Mouse (Mus musculus): Measurements from ENCODE around the gene Zfp324. TPM values are rescaled to one million over a fixed set of nuclear protein-coding genes. Genes with fewer than 3 reads are reported as not detected.
A peak's percentile ranks its signal among the peaks of the same experiment; 100 is the strongest.

Zfp324 gene
- total and polyA plus RNA-seq, 3 experiments, result 2.3 to 3.6 (median 2.6) TPM

DNA sequence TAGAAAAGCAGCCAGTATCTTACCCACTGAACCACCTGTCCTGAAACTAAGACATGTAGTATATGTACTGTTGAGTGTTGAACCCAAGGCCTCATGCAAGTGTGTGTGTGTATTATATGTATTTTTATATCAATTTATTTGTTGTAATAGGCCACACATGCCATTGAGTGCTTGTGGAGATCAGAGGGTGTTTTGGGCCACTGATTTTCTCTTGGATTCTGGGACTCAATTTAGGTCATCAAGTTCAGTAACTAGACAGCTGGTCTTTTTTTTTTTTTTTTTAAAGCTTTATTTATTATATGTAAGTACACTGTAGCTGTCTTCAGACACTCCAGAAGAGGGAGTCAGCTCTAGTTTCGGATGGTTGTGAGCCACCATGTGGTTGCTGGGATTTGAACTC is 49.6 kb downstream of the Zfp324 start:
- Histone ChIP-seq H3K4me3 (no peak overlapping the region), H3K4me1 (ENCODE audit: control insufficient read depth, insufficient read depth, low read length) (peaks cover under 1% of the 10 kb centered on the region; the same call in 1 of the 2 replicates), H3K27me3 (ENCODE audit: control insufficient read depth, insufficient read depth, low read length) (no peaks in the 10 kb centered on the region), H3K27ac (no peak overlapping the region), H3K79me2 (replicated peaks; ENCODE audit: control insufficient read depth, insufficient read depth, low read length) (no peaks in the 10 kb centered on the region), H3K9ac (ENCODE audit: low read depth, low read length) (no peak overlapping the region), H3K36me3 (ENCODE audit: control insufficient read depth, insufficient read depth, low read length) (no peaks in the 10 kb centered on the region)
- 81% methylated on average over 1 of the region's 1 CpGs for WGBS
- DNase-seq, result no peak
- intact Hi-C loops (cut with DNase I), result no loop called here
- TF ChIP-seq EP300 (IDR thresholded peaks at IDR 0.05; ENCODE audit: insufficient read depth, low read depth, low read length) (no peak), POLR2A (IDR thresholded peaks at IDR 0.05; ENCODE audit: insufficient read depth, low read depth, low read length) (no peak), CTCF (IDR thresholded peaks at IDR 0.05) (no peak)

DNA sequence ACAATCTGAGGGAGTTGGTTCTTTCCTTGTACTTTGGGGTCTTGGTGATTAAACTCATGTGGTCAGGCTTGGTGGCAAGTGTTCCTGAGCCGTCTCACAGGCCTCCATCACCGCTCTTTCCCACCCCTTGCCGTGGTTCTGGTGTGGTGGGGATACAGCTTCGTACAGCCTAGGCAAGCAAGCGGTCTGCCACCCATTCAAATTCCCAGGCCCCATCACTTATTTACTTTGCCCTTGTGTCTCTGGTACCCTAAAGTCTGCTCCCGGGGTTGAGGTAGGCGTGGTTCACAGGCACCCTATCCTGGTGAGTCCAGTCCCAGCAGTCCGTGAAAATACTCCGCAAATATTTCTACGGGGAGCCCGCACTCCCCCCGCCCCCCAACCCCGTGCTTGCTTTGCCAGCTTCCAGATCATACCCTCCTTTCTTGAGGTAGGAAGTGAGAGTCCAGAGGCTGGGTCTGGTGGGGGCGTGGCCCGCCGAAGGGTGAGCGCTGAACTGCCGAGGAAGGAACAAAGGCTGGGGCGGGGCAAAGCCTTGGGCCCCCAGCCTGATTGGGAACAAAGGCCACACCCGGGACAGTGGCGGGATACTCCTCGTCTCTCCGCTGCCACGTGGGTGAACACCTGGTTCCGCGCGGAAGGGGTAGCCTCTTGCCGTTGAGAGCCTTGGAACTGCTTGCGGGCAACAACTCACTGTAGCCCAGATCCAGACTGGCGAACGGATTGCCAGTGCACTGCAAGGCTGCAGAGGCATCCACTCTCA is 57.3 kb downstream of the Zfp324 start:
- Histone ChIP-seq H3K9ac (ENCODE audit: low read depth, low read length) (peak overlapping the region; percentile 62), H3K4me3 (peak overlapping the region; percentile 100), H3K36me3 (ENCODE audit: control insufficient read depth, insufficient read depth, low read length) (peaks cover 9% of the 10 kb centered on the region), H3K79me2 (replicated peaks; ENCODE audit: control insufficient read depth, insufficient read depth, low read length) (peaks cover 1% of the 10 kb centered on the region), H3K4me1 (ENCODE audit: control insufficient read depth, insufficient read depth, low read length) (peaks cover 6% of the 10 kb centered on the region), H3K27ac (peak overlapping the region; percentile 98; the same call in 1 of the 2 replicates), H3K27me3 (ENCODE audit: control insufficient read depth, insufficient read depth, low read length) (no peaks in the 10 kb centered on the region)
- intact Hi-C loops (cut with DNase I), result loop anchor here (1.0 kb wide), 1 partner anchor 13 kb away; the partner anchor contains the start of gene Zbtb45
- peak; percentile 64 to 84 for DNase-seq
- 8% methylated on average over 31 of the region's 31 CpGs for WGBS
- TF ChIP-seq EP300 (IDR thresholded peaks at IDR 0.05; ENCODE audit: insufficient read depth, low read depth, low read length) (no peak), CTCF (IDR thresholded peaks at IDR 0.05) (no peak), POLR2A (IDR thresholded peaks at IDR 0.05; ENCODE audit: insufficient read depth, low read depth, low read length) (no peak)

Other genes starting within 250 kb of the Zfp324 start
- gene Vmn2r56, start 230.8 kb upstream of the Zfp324 start, total RNA-seq (2021), result not detected
- not detected in 2 replicates for gene Vmn2r56, start 230.8 kb upstream of the Zfp324 start, polyA plus RNA-seq (2012; rRNA removed)
- gene Zscan18, start 162.2 kb upstream of the Zfp324 start, total RNA-seq (2021), result 1 to 10 TPM in 1 of 2 experiments, under 1 TPM in 1; 0.73 to 1.1 TPM
- gene Zscan18, start 162.2 kb upstream of the Zfp324 start, polyA plus RNA-seq (2012; rRNA removed), result 1.1 TPM in 2 replicates
- gene Zfp329, start 147.0 kb upstream of the Zfp324 start, total RNA-seq (2021), result 1 to 10 TPM; 4.9 to 5.2 TPM
- 1.1 and 2.9 TPM in 2 replicates for gene Zfp329, start 147.0 kb upstream of the Zfp324 start, polyA plus RNA-seq (2012; rRNA removed)
- gene Zfp110, start 131.1 kb upstream of the Zfp324 start, total RNA-seq (2021), result 10 to 100 TPM; 15.9 to 18.0 TPM
- 4.9 and 9.6 TPM in 2 replicates for gene Zfp110, start 131.1 kb upstream of the Zfp324 start, polyA plus RNA-seq (2012; rRNA removed)
- 1 to 10 TPM; 3.0 to 3.5 TPM for gene Zfp128, start 84.7 kb upstream of the Zfp324 start, total RNA-seq (2021)
- gene Zfp128, start 84.7 kb upstream of the Zfp324 start, polyA plus RNA-seq (2012; rRNA removed), result 1.3 and 3.0 TPM in 2 replicates
- gene Zscan22, start 68.0 kb upstream of the Zfp324 start, total RNA-seq (2021), result 1 to 10 TPM; 5.7 TPM
- gene Zscan22, start 68.0 kb upstream of the Zfp324 start, polyA plus RNA-seq (2012; rRNA removed), result 6.0 and 9.2 TPM in 2 replicates
- 100 to 1,000 TPM; 525 to 621 TPM for gene Rps5, start 43.5 kb upstream of the Zfp324 start, total RNA-seq (2021)
- gene Rps5, start 43.5 kb upstream of the Zfp324 start, polyA plus RNA-seq (2012; rRNA removed), result 842 and 914 TPM in 2 replicates
- gene Rnf225, start 38.4 kb upstream of the Zfp324 start, total RNA-seq (2021), result under 1 TPM; 0.18 to 0.23 TPM
- 0.12 and 0.14 TPM in 2 replicates for gene Rnf225, start 38.4 kb upstream of the Zfp324 start, polyA plus RNA-seq (2012; rRNA removed)
- 1 to 10 TPM; 2.2 to 2.9 TPM for gene Zfp446, start 12.0 kb downstream of the Zfp324 start, total RNA-seq (2021)
- 4.2 and 6.4 TPM in 2 replicates for gene Zfp446, start 12.0 kb downstream of the Zfp324 start, polyA plus RNA-seq (2012; rRNA removed)
- gene Slc27a5, start 32.4 kb downstream of the Zfp324 start, total RNA-seq (2021), result not detected
- 0.59 and 0.82 TPM in 2 replicates for gene Slc27a5, start 32.4 kb downstream of the Zfp324 start, polyA plus RNA-seq (2012; rRNA removed)
- gene Trim28, start 33.3 kb downstream of the Zfp324 start, total RNA-seq (2021), result 10 to 100 TPM; 83.8 to 86.0 TPM
- 139 and 195 TPM in 2 replicates for gene Trim28, start 33.3 kb downstream of the Zfp324 start, polyA plus RNA-seq (2012; rRNA removed)
- 1 to 10 TPM; 6.8 to 9.3 TPM for gene Zbtb45, start 44.2 kb downstream of the Zfp324 start, total RNA-seq (2021)
- 8.6 and 14.1 TPM in 2 replicates for gene Zbtb45, start 44.2 kb downstream of the Zfp324 start, polyA plus RNA-seq (2012; rRNA removed)
- gene Chmp2a, start 69.0 kb downstream of the Zfp324 start, total RNA-seq (2021), result 100 to 1,000 TPM; 137 to 139 TPM
- gene Chmp2a, start 69.0 kb downstream of the Zfp324 start, polyA plus RNA-seq (2012; rRNA removed), result 66.1 and 99.2 TPM in 2 replicates
- gene Ube2m, start 72.4 kb downstream of the Zfp324 start, total RNA-seq (2021), result 100 to 1,000 TPM; 169 to 201 TPM
- 242 and 328 TPM in 2 replicates for gene Ube2m, start 72.4 kb downstream of the Zfp324 start, polyA plus RNA-seq (2012; rRNA removed)
- under 1 TPM; 0.45 to 0.50 TPM for gene Mzf1, start 88.9 kb downstream of the Zfp324 start, total RNA-seq (2021)
- gene Mzf1, start 88.9 kb downstream of the Zfp324 start, polyA plus RNA-seq (2012; rRNA removed), result 0.47 and 0.59 TPM in 2 replicates
- not detected for gene Vmn1r85, start 129.3 kb downstream of the Zfp324 start, total RNA-seq (2021)
- not detected in 2 replicates for gene Vmn1r85, start 129.3 kb downstream of the Zfp324 start, polyA plus RNA-seq (2012; rRNA removed)
- gene Vmn1r86, start 154.1 kb downstream of the Zfp324 start, total RNA-seq (2021), result not detected
- gene Vmn1r86, start 154.1 kb downstream of the Zfp324 start, polyA plus RNA-seq (2012; rRNA removed), result not detected in 2 replicates
- not detected for gene Vmn1r87, start 174.3 kb downstream of the Zfp324 start, total RNA-seq (2021)
- gene Vmn1r87, start 174.3 kb downstream of the Zfp324 start, polyA plus RNA-seq (2012; rRNA removed), result not detected in 2 replicates
- under 1 TPM; 0.03 to 0.05 TPM for gene Vmn1r88, start 193.7 kb downstream of the Zfp324 start, total RNA-seq (2021)
- not detected in 2 replicates for gene Vmn1r88, start 193.7 kb downstream of the Zfp324 start, polyA plus RNA-seq (2012; rRNA removed)
- gene Vmn1r89, start 247.2 kb downstream of the Zfp324 start, total RNA-seq (2021), result not detected
- gene Vmn1r89, start 247.2 kb downstream of the Zfp324 start, polyA plus RNA-seq (2012; rRNA removed), result not detected in 2 replicates

Data from heart, adult 2 months (tissue).